Mouse (Mus musculus): ENCODE results near the gene Ttll1. TPM values are rescaled to one million over a fixed set of nuclear protein-coding genes. Genes with fewer than 3 reads are reported as not detected.
A peak's percentile ranks its signal among the peaks of the same experiment; 100 is the strongest.

Gene Ttll1
- total and polyA plus RNA-seq, 3 experiments: 2.5 to 9.9 (median 4.9) TPM

DNA sequence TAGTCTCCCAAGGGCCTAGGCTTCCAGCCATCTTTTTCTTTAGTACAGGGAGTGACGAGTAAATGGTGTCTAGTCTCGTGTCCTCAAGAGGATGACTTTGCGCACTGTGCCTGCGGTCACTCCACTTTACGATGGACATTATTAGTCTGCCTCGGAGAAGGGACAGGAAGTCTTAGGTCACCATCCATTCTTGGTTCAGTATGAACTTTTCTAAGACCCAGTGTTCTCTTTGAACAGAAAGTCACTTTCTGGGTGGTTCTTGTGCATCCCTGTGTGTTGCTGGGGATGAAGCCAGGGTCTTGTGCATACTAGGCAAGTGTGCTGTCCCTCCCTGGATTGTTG, 25.2 kb upstream of the Ttll1 start:
- no peak for TF ChIP-seq SIN3A (IDR thresholded peaks at IDR 0.05; ENCODE audit: low read length)
- Histone ChIP-seq H3K4me3 (replicated peaks in 1 of 3; ENCODE audit: low read depth in 2 of 3, low read length in 2 of 3, poor library complexity in 1 of 3) (no peak overlapping the region), H3K27ac (ENCODE audit: insufficient read depth, low read depth) (no peak overlapping the region), H3K9me3 (replicated peaks; ENCODE audit: low read length) (peaks cover 5% of the 10 kb centered on the region), H3K79me2 (replicated peaks; ENCODE audit: control insufficient read depth, extremely low read depth, insufficient read depth, poor library complexity, severe bottlenecking) (no peaks in the 10 kb centered on the region), H3K27me3 (replicated peaks) (no peaks in the 10 kb centered on the region), H3K4me2 (ENCODE audit: insufficient read depth, low read depth, poor library complexity, severe bottlenecking) (0 out of 2 replicates have a peak overlapping the region, but pooled peaks have one; percentile 39), H3K36me3 (replicated peaks in 1 of 2; ENCODE audit: control insufficient read depth in 1 of 2, insufficient read depth in 1 of 2, low read length in 1 of 2) (no peaks in the 10 kb centered on the region), H3K9ac (ENCODE audit: insufficient read depth, low read depth) (no peak overlapping the region), H3K4me1 (ENCODE audit: control insufficient read depth in 1 of 2, insufficient read depth in 2 of 2) (peaks cover 19 to 42% of the 10 kb centered on the region in 2 experiments)
- in situ Hi-C loops (cut with MboI; ENCODE audit: low pct_ligation_motif_present, low pct_unique_long_range_greater_than_20kb, low sequenced_read_pairs): no loop called here
- no peak for DNase-seq (ENCODE audit: extremely low read depth)
- dilution Hi-C loops (cut with MboI; ENCODE audit: extremely low pct_ligation_motif_present, extremely low pct_unique_long_range_greater_than_20kb, low sequenced_read_pairs): no loop called here

DNA sequence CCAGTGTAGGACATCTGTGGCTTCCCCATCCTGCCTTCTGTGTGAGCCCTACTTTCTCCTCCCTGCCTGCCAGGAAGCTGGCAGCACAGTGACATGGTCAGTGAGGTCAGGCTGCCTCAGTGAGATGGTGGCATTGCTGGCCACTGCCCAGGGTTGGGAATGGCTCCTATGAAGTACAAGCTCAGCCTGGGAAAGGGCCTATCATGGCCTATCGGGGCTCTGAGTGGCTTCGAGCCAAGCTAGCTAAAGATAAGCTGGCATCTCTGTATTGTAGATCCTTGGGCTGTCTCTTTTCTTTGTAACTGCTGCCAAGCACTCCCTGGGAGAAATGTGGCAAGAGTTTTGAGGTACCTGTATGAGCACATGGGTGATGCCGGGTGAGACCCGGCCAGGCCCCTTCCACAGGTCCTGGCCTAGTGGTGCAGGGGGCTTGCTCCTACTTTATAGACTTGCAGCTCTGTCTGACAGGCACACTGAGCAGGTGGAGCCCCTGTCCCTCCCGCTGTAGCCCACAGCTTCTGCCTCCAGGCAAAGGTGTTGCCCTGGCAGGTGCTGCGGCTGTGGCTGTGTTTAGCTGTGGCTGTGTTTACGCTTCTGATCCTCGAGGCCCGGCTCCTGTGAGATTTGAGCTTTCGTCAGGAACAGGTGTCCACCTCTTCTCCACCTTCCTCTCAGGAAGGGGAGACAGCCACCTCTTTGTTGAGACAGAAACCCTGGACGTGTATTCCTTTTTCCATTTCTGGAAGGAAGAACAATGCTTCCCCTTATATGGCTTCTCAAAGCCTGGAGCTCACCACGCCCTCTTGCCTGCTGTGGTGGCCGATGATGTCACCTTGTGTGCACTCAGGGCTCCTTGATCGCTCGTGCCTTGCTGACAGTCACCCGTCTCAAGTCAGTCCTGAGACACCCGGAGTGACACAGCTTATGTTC, 24.5 kb upstream of the Ttll1 start:
- H3K4me1 ChIP-seq (ENCODE audit: control insufficient read depth in 1 of 2, insufficient read depth in 2 of 2): peaks cover 15 to 36% of the 10 kb centered on the region in 2 experiments
- no peak for TF ChIP-seq E2F4 (IDR thresholded peaks at IDR 0.05; ENCODE audit: insufficient replicate concordance, low read depth, low read length)
- TF ChIP-seq BHLHE40 (IDR thresholded peaks at IDR 0.05; ENCODE audit: low read depth, low read length): peak; percentile 71
- H3K27ac ChIP-seq (ENCODE audit: insufficient read depth, low read depth): no peak overlapping the region
- H3K4me2 ChIP-seq (ENCODE audit: insufficient read depth, low read depth, poor library complexity, severe bottlenecking): 0 out of 2 replicates have a peak overlapping the region, but pooled peaks have one; percentile 39
- no peak overlapping the region for H3K4me3 ChIP-seq (replicated peaks in 1 of 3; ENCODE audit: low read depth in 2 of 3, low read length in 2 of 3, poor library complexity in 1 of 3)
- H3K79me2 ChIP-seq (replicated peaks; ENCODE audit: control insufficient read depth, extremely low read depth, insufficient read depth, poor library complexity, severe bottlenecking): no peaks in the 10 kb centered on the region
- dilution Hi-C loops (cut with MboI; ENCODE audit: extremely low pct_ligation_motif_present, extremely low pct_unique_long_range_greater_than_20kb, low sequenced_read_pairs) (no loop called here), in situ Hi-C loops (cut with MboI; ENCODE audit: low pct_ligation_motif_present, low pct_unique_long_range_greater_than_20kb, low sequenced_read_pairs) (no loop called here)
- no peaks in the 10 kb centered on the region for H3K36me3 ChIP-seq (replicated peaks in 1 of 2; ENCODE audit: control insufficient read depth in 1 of 2, insufficient read depth in 1 of 2, low read length in 1 of 2)
- peaks cover 6% of the 10 kb centered on the region for H3K27me3 ChIP-seq (replicated peaks)
- peak; percentile 33 for DNase-seq (ENCODE audit: extremely low read depth)
- H3K9me3 ChIP-seq (replicated peaks; ENCODE audit: low read length): peaks cover 5% of the 10 kb centered on the region
- H3K9ac ChIP-seq (ENCODE audit: insufficient read depth, low read depth): no peak overlapping the region

DNA sequence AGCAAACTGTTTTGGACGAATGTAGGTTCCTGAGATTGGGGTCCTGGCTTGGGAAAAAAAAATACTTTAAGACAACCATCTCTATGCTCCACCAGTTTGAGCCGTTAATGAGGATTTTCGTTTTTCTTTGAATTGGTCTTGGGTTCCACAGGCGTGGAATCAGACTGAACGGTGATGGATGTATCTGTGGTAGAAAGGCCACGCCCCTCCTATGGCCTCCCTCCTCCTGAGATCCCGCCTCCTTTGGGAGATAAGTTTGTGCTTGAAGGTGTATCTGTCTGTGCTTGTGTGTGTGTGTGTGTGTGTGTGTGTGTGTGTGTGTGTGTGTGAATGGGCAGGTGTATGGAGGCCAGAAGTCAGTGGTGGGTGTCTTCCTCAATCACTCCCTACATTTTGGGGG, 21.9 kb upstream of the Ttll1 start:
- H3K4me1 ChIP-seq (ENCODE audit: control insufficient read depth in 1 of 2, insufficient read depth in 2 of 2): peaks cover 12 to 29% of the 10 kb centered on the region in 2 experiments
- H3K79me2 ChIP-seq (replicated peaks; ENCODE audit: control insufficient read depth, extremely low read depth, insufficient read depth, poor library complexity, severe bottlenecking): no peaks in the 10 kb centered on the region
- TF ChIP-seq TCF12 (IDR thresholded peaks at IDR 0.05; ENCODE audit: low read depth, low read length): no peak
- no peak for TF ChIP-seq ZNF384 (IDR thresholded peaks at IDR 0.05; ENCODE audit: low read depth, low read length)
- TF ChIP-seq ZKSCAN1 (IDR thresholded peaks at IDR 0.05; ENCODE audit: borderline replicate concordance, low read depth, low read length): no peak
- no peak for TF ChIP-seq CHD2 (IDR thresholded peaks at IDR 0.05; ENCODE audit: low read length)
- no peak for TF ChIP-seq ETS1 (conservative IDR thresholded peaks at IDR 0.05; ENCODE audit: low read depth, low read length)
- no peak for TF ChIP-seq JUN (IDR thresholded peaks at IDR 0.05; ENCODE audit: insufficient read depth, low read depth, low read length)
- no peak for TF ChIP-seq MAFK (IDR thresholded peaks at IDR 0.05; ENCODE audit: insufficient replicate concordance, low read length)
- no peak for TF ChIP-seq EP300 (IDR thresholded peaks at IDR 0.05; ENCODE audit: low read length)
- no peak for TF ChIP-seq E2F4 (IDR thresholded peaks at IDR 0.05; ENCODE audit: insufficient replicate concordance, low read depth, low read length)
- no peak for TF ChIP-seq NRF1 (IDR thresholded peaks at IDR 0.05; ENCODE audit: low read depth, low read length)
- no peak for TF ChIP-seq MAX (IDR thresholded peaks at IDR 0.05; ENCODE audit: low read length)
- TF ChIP-seq ZMIZ1 (IDR thresholded peaks at IDR 0.05; ENCODE audit: low read depth, low read length): no peak
- in situ Hi-C loops (cut with MboI; ENCODE audit: low pct_ligation_motif_present, low pct_unique_long_range_greater_than_20kb, low sequenced_read_pairs): no loop called here
- peaks cover 32% of the 10 kb centered on the region for H3K27me3 ChIP-seq (replicated peaks)
- H3K27ac ChIP-seq (ENCODE audit: insufficient read depth, low read depth): no peak overlapping the region
- dilution Hi-C loops (cut with MboI; ENCODE audit: extremely low pct_ligation_motif_present, extremely low pct_unique_long_range_greater_than_20kb, low sequenced_read_pairs): no loop called here
- peaks cover 5% of the 10 kb centered on the region for H3K9me3 ChIP-seq (replicated peaks; ENCODE audit: low read length)
- no peak overlapping the region for H3K4me2 ChIP-seq (ENCODE audit: insufficient read depth, low read depth, poor library complexity, severe bottlenecking)
- no peak overlapping the region for H3K9ac ChIP-seq (ENCODE audit: insufficient read depth, low read depth)
- no peak for DNase-seq (ENCODE audit: extremely low read depth)
- no peak overlapping the region for H3K4me3 ChIP-seq (replicated peaks in 1 of 3; ENCODE audit: low read depth in 2 of 3, low read length in 2 of 3, poor library complexity in 1 of 3)
- no peaks in the 10 kb centered on the region for H3K36me3 ChIP-seq (replicated peaks in 1 of 2; ENCODE audit: control insufficient read depth in 1 of 2, insufficient read depth in 1 of 2, low read length in 1 of 2)
